Mouse (Mus musculus) CH12.LX (cell line): ENCODE data around the gene Thsd4. TPM values are rescaled to one million over a fixed set of nuclear protein-coding genes. Genes with fewer than 3 reads are reported as not detected.

ENCODE experiments used
- DNase-seq: peaks from one replicate; pipeline ENCODE4 v3.0.0-alpha.2; 2013; ENCODE audit errors: extremely low read depth
- H3K27ac ChIP-seq: 2 replicates; pipeline ENCODE4 v1.5.1; 2012; ENCODE audit warnings: low read depth, mild to moderate bottlenecking, control low read depth, moderate library complexity; ENCODE audit not compliant: insufficient read depth
- H3K27me3 ChIP-seq: replicated peaks from 2 replicates; pipeline ENCODE3; 2012; ENCODE audit warnings: inconsistent platforms
- H3K36me3 ChIP-seq, 2 experiments: replicated peaks in 1 of 2; 2 replicates each; pipeline versions ENCODE3 to v1.6.1; 2012; ENCODE audit warnings: inconsistent platforms in 1 of 2, low read length in 1 of 2, mild to moderate bottlenecking in 1 of 2, mixed read lengths in 1 of 2, moderate library complexity in 1 of 2; ENCODE audit not compliant: control insufficient read depth in 1 of 2, insufficient read depth in 1 of 2
- H3K4me1 ChIP-seq, 2 experiments: 2 replicates each; pipeline ENCODE4 v1.6.1; 2012; ENCODE audit warnings: inconsistent platforms in 1 of 2, moderate library complexity in 1 of 2; ENCODE audit not compliant: insufficient read depth in 2 of 2, control insufficient read depth in 1 of 2
- H3K4me2 ChIP-seq: 2 replicates; pipeline ENCODE4 v1.6.1; 2012; ENCODE audit warnings: low read depth, mild to moderate bottlenecking, control low read depth; ENCODE audit not compliant: poor library complexity, insufficient read depth, severe bottlenecking
- H3K4me3 ChIP-seq, 3 experiments: fragments of 150-350 bp in 1 of 3; sonication (generic) in 1 of 3; replicated peaks in 1 of 3; 2 replicates each; pipeline versions ENCODE3 to v1.5.1; 2011 to 2012; ENCODE audit warnings: low read depth in 2 of 3, low read length in 2 of 3, mild to moderate bottlenecking in 2 of 3, moderate library complexity in 2 of 3, control low read depth in 1 of 3, improper control_type of control experiment in 1 of 3, inconsistent platforms in 1 of 3, mixed read lengths in 1 of 3; ENCODE audit not compliant: poor library complexity in 1 of 3
- H3K79me2 ChIP-seq: replicated peaks from 2 replicates; pipeline ENCODE4 v1.6.1; 2012; ENCODE audit warnings: mild to moderate bottlenecking, moderate library complexity; ENCODE audit not compliant: control insufficient read depth, poor library complexity, insufficient read depth, severe bottlenecking; ENCODE audit errors: extremely low read depth
- H3K9ac ChIP-seq: 2 replicates; pipeline ENCODE4 v1.6.1; 2012; ENCODE audit warnings: low read depth, mild to moderate bottlenecking, control low read depth, moderate library complexity; ENCODE audit not compliant: insufficient read depth
- H3K9me3 ChIP-seq: replicated peaks from 2 replicates; pipeline ENCODE3; 2012; ENCODE audit warnings: low read length, inconsistent platforms, mixed read lengths
- BHLHE40 ChIP-seq: IDR thresholded peaks from 2 replicates; pipeline ENCODE4 v1.6.1; 2011; ENCODE audit warnings: mild to moderate bottlenecking, low read depth, low read length, improper control_type of control experiment
- CHD1 ChIP-seq: IDR thresholded peaks from 2 replicates; pipeline ENCODE4 v1.6.1; 2012; ENCODE audit warnings: low read depth, low read length, improper control_type of control experiment, inconsistent platforms
- CHD2 ChIP-seq: IDR thresholded peaks from 2 replicates; pipeline ENCODE4 v1.6.1; 2011; ENCODE audit warnings: low read length, improper control_type of control experiment
- CTCF ChIP-seq, 2 experiments: IDR thresholded peaks in 1 of 2; conservative IDR thresholded peaks in 1 of 2; 2 replicates each; pipeline ENCODE4 v1.5.1; 2011 to 2012; ENCODE audit warnings: low read depth in 2 of 2, low read length in 2 of 2, improper control_type of control experiment in 1 of 2, inconsistent platforms in 1 of 2, mild to moderate bottlenecking in 1 of 2, moderate library complexity in 1 of 2
- E2F4 ChIP-seq: IDR thresholded peaks from 2 replicates; pipeline ENCODE4 v1.6.1; 2011; ENCODE audit warnings: low read depth, low read length, improper control_type of control experiment; ENCODE audit not compliant: insufficient replicate concordance
- ELF1 ChIP-seq: IDR thresholded peaks from 2 replicates; pipeline ENCODE4 v1.6.1; 2014; ENCODE audit warnings: low read depth, mild to moderate bottlenecking, inconsistent platforms, low read length, improper control_type of control experiment
- JUN ChIP-seq: IDR thresholded peaks from 2 replicates; pipeline ENCODE4 v1.6.1; 2011; ENCODE audit warnings: low read depth, mild to moderate bottlenecking, low read length, improper control_type of control experiment, moderate library complexity; ENCODE audit not compliant: insufficient read depth
- JUND ChIP-seq: conservative IDR thresholded peaks from 2 replicates; pipeline ENCODE4 v1.6.1; 2011; ENCODE audit warnings: low read depth, low read length, improper control_type of control experiment
- MAFK ChIP-seq: IDR thresholded peaks from 2 replicates; pipeline ENCODE4 v1.6.1; 2011; ENCODE audit warnings: low read length, improper control_type of control experiment; ENCODE audit not compliant: insufficient replicate concordance
- MAX ChIP-seq: IDR thresholded peaks from 2 replicates; pipeline ENCODE4 v1.6.1; 2011; ENCODE audit warnings: low read length, improper control_type of control experiment
- MAZ ChIP-seq: IDR thresholded peaks from 2 replicates; pipeline ENCODE4 v1.6.1; 2012; ENCODE audit warnings: low read depth, mild to moderate bottlenecking, inconsistent platforms, low read length, improper control_type of control experiment, moderate library complexity
- MEF2A ChIP-seq: IDR thresholded peaks from 2 replicates; pipeline ENCODE4 v1.6.1; 2014; ENCODE audit warnings: low read depth, mild to moderate bottlenecking, inconsistent platforms, low read length, improper control_type of control experiment, borderline replicate concordance
- MYC ChIP-seq: IDR thresholded peaks from 2 replicates; pipeline ENCODE4 v1.6.1; 2011; ENCODE audit warnings: low read depth, mild to moderate bottlenecking, improper control_type of control experiment, low read length
- NELFE ChIP-seq: IDR thresholded peaks from 2 replicates; pipeline ENCODE4 v1.6.1; 2011; ENCODE audit warnings: low read depth, low read length, improper control_type of control experiment
- NRF1 ChIP-seq: IDR thresholded peaks from 2 replicates; pipeline ENCODE4 v1.6.1; 2014; ENCODE audit warnings: low read depth, mild to moderate bottlenecking, inconsistent platforms, low read length, improper control_type of control experiment, moderate library complexity
- PAX5 ChIP-seq: IDR thresholded peaks from 2 replicates; pipeline ENCODE4 v1.6.1; 2012; ENCODE audit warnings: low read length, inconsistent platforms, mixed read lengths
- POLR2AphosphoS2 ChIP-seq: IDR thresholded peaks from 2 replicates; pipeline ENCODE4 v1.6.1; 2011; ENCODE audit warnings: low read depth, low read length, improper control_type of control experiment
- RAD21 ChIP-seq: IDR thresholded peaks from 2 replicates; pipeline ENCODE4 v1.6.1; 2011; ENCODE audit warnings: low read depth, mild to moderate bottlenecking, low read length, improper control_type of control experiment, moderate library complexity
- RCOR1 ChIP-seq: conservative IDR thresholded peaks from 2 replicates; pipeline ENCODE4 v1.6.1; 2012; ENCODE audit warnings: low read depth, mild to moderate bottlenecking, inconsistent platforms, low read length, improper control_type of control experiment
- SIN3A ChIP-seq: IDR thresholded peaks from 2 replicates; pipeline ENCODE4 v1.6.1; 2012; ENCODE audit warnings: low read length, improper control_type of control experiment, inconsistent platforms
- SMC3 ChIP-seq: IDR thresholded peaks from 2 replicates; pipeline ENCODE4 v1.6.1; 2011; ENCODE audit warnings: low read depth, low read length, improper control_type of control experiment
- TBP ChIP-seq: conservative IDR thresholded peaks from 2 replicates; pipeline ENCODE4 v1.6.1; 2011; ENCODE audit warnings: low read depth, low read length, improper control_type of control experiment
- UBTF ChIP-seq: IDR thresholded peaks from 2 replicates; pipeline ENCODE4 v1.6.1; 2012; ENCODE audit warnings: low read depth, mild to moderate bottlenecking, inconsistent platforms, low read length, improper control_type of control experiment, moderate library complexity
- USF1 ChIP-seq: IDR thresholded peaks from 2 replicates; pipeline ENCODE4 v1.6.1; 2014; ENCODE audit warnings: low read depth, mild to moderate bottlenecking, inconsistent platforms, low read length, improper control_type of control experiment
- ZMIZ1 ChIP-seq: IDR thresholded peaks from 2 replicates; pipeline ENCODE4 v1.6.1; 2012; ENCODE audit warnings: low read depth, mild to moderate bottlenecking, inconsistent platforms, low read length, improper control_type of control experiment
- dilution Hi-C: fragments of 300-500 bp; cut with MboI; formaldehyde crosslinking; loops from 2 replicates; pipeline ENCODE4 v1.14.3; 2020; ENCODE audit warnings: low sequenced_read_pairs; ENCODE audit not compliant: extremely low pct_unique_long_range_greater_than_20kb, extremely low pct_ligation_motif_present
- in situ Hi-C: fragments of 300-500 bp; cut with MboI; formaldehyde crosslinking; loops from 3 replicates; pipeline ENCODE4 v1.14.3; 2019; ENCODE audit warnings: low sequenced_read_pairs, low pct_ligation_motif_present, low pct_unique_long_range_greater_than_20kb, mixed read lengths
- polyA plus RNA-seq: library from polyadenylated mRNA; unstranded; fragments of >175 nt; gene quantifications from 2 replicates; pipeline ENCODE4 v1.2.1, GENCODE M21; 2012; ENCODE audit warnings: low read depth; ENCODE audit not compliant: insufficient read length
- total RNA-seq, 2 experiments: library from RNA; depleted of rRNA; stranded (reverse); fragments of 300-350 nt in 1 of 2; fragments of >200 nt in 1 of 2; gene quantifications; 2 replicates each; pipeline ENCODE4 v1.2.3; 2012 to 2014

Gene Thsd4
- total and polyA plus RNA-seq, 3 experiments = not detected

- no peaks in the 10 kb centered on the region for H3K9me3 ChIP-seq
- peaks cover 0 to 10% of the 10 kb centered on the region in 2 experiments; a peak in 2 of 4 replicates for H3K4me1 ChIP-seq
- H3K79me2 ChIP-seq = no peaks in the 10 kb centered on the region
- no peak overlapping the region for H3K4me3 ChIP-seq
- DNase-seq = no peak
- H3K9ac ChIP-seq = no peak overlapping the region
- no peaks in the 10 kb centered on the region for H3K36me3 ChIP-seq
- no peak for TF ChIP-seq NRF1
- no peak for TF ChIP-seq BHLHE40
- TF ChIP-seq SIN3A = no peak
- no peak for TF ChIP-seq ELF1
- no peak for TF ChIP-seq PAX5
- no peak for TF ChIP-seq MAZ
- TF ChIP-seq POLR2AphosphoS2 = no peak
- TF ChIP-seq MEF2A = no peak
- no peak for TF ChIP-seq RCOR1
- TF ChIP-seq CHD1 = no peak
- no peak for TF ChIP-seq UBTF
- no peak for TF ChIP-seq JUN
- no peak for TF ChIP-seq MAX
- TF ChIP-seq NELFE = no peak
- TF ChIP-seq ZMIZ1 = no peak
- TF ChIP-seq SMC3 = no peak
- no peak for TF ChIP-seq MYC
- no peak for TF ChIP-seq JUND
- TF ChIP-seq MAFK = no peak
- no peak for TF ChIP-seq CTCF (conservative IDR thresholded peaks at IDR 0.05 in 1 of 2, IDR thresholded peaks at IDR 0.05 in 1 of 2; ENCODE audit: low read depth in 2 of 2, low read length in 2 of 2)
- no peaks in the 10 kb centered on the region for H3K27me3 ChIP-seq
- no peak overlapping the region for H3K27ac ChIP-seq
- in situ Hi-C loops (no loop called here), dilution Hi-C loops (no loop called here)
- no peak overlapping the region for H3K4me2 ChIP-seq
Measured at GRCm38 (mm10) chr9:60259626-60260025, 262.2 kb downstream of the Thsd4 start.

- no peaks in the 10 kb centered on the region for H3K36me3 ChIP-seq
- H3K4me3 ChIP-seq = no peak overlapping the region
- dilution Hi-C loops = no loop called here
- no peak overlapping the region for H3K4me2 ChIP-seq
- no peaks in the 10 kb centered on the region for H3K79me2 ChIP-seq
- peaks cover 5% of the 10 kb centered on the region for H3K9me3 ChIP-seq
- peak; percentile 36 for DNase-seq
- no peak overlapping the region for H3K9ac ChIP-seq
- H3K27ac ChIP-seq = no peak overlapping the region
- H3K4me1 ChIP-seq = peaks cover 0 to 3% of the 10 kb centered on the region in 2 experiments; a peak in 1 of 4 replicates
- in situ Hi-C loops = no loop called here
- no peaks in the 10 kb centered on the region for H3K27me3 ChIP-seq
- TF ChIP-seq CHD2 = no peak
- 0 out of 2 replicates have a peak, but pooled peaks have one; percentile 27 for TF ChIP-seq MYC
- TF ChIP-seq USF1 = no peak
- no peak for TF ChIP-seq JUN
- no peak for TF ChIP-seq TBP
- TF ChIP-seq MAZ = no peak
- TF ChIP-seq SMC3 = peak; percentile 64
- TF ChIP-seq RAD21 = peak; percentile 65
- peak; percentile 23 to 70; a peak in 2 of 4 replicates for TF ChIP-seq CTCF (conservative IDR thresholded peaks at IDR 0.05 in 1 of 2, IDR thresholded peaks at IDR 0.05 in 1 of 2; ENCODE audit: low read depth in 2 of 2, low read length in 2 of 2)
- no peak for TF ChIP-seq MAFK
- TF ChIP-seq RCOR1 = no peak
- no peak for TF ChIP-seq E2F4
- TF ChIP-seq NRF1 = no peak
- TF ChIP-seq MEF2A = no peak
Measured at GRCm38 (mm10) chr9:60251765-60252164, 270.1 kb downstream of the Thsd4 start.
